Mouse (Mus musculus) gastrocnemius, adult 2 months (tissue): Measurements from ENCODE around the gene Mrpl23. TPM values are rescaled to one million over a fixed set of nuclear protein-coding genes. Genes with fewer than 3 reads are reported as not detected.

Experiments used
- DNase-seq: peaks from one replicate; pipeline ENCODE4 v3.0.0; 2022
- H3K27ac ChIP-seq: fragments of 200-600 bp; 2 replicates; pipeline ENCODE4 v1.8.1; 2022; ENCODE audit warnings: mild to moderate bottlenecking
- H3K4me3 ChIP-seq: fragments of 200-600 bp; 2 replicates; pipeline ENCODE4 v1.8.1; 2022; ENCODE audit warnings: mild to moderate bottlenecking, moderate library complexity
- CTCF ChIP-seq: fragments of 200-600 bp; IDR thresholded peaks from 2 replicates; pipeline ENCODE4 v1.8.1; 2022; ENCODE audit warnings: antibody characterized with exemption, mild to moderate bottlenecking, moderate library complexity
- intact Hi-C: fragments of 180-260 bp; cut with DNase I; formaldehyde crosslinking; loops from one replicate; pipeline ENCODE4 v1.15.1; 2025
- long read RNA-seq, 2 experiments: library from polyadenylated mRNA; stranded (forward); transcript quantifications; one replicate each; pipeline ENCODE4 v2.0.0; 2021
- total RNA-seq, 2 experiments: library from RNA; stranded (reverse); gene quantifications; 2 replicates each; pipeline ENCODE4 v1.2.3; 2021

The Mrpl23 gene
- total RNA-seq, result 1 to 10 TPM in 1 of 2 experiments, under 1 TPM in 1; 0.89 to 1.4 TPM
- long read RNA-seq, experiment 1, transcript Mrpl23-201 (5 exons, 692 nt), result major isoform, 80 of 93 reads
- long read RNA-seq, experiment 1, partial matches to known transcripts, result 7 of 93 reads
- long read RNA-seq, experiment 1, other reads (novel, unspliced or antisense), result 6 of 93 reads
- long read RNA-seq, experiment 2, transcript Mrpl23-201 (5 exons, 692 nt), result major isoform, 94 of 106 reads
- long read RNA-seq, experiment 2, partial matches to known transcripts, result 7 of 106 reads
- long read RNA-seq, experiment 2, other reads (novel, unspliced or antisense), result 5 of 106 reads

DNA sequence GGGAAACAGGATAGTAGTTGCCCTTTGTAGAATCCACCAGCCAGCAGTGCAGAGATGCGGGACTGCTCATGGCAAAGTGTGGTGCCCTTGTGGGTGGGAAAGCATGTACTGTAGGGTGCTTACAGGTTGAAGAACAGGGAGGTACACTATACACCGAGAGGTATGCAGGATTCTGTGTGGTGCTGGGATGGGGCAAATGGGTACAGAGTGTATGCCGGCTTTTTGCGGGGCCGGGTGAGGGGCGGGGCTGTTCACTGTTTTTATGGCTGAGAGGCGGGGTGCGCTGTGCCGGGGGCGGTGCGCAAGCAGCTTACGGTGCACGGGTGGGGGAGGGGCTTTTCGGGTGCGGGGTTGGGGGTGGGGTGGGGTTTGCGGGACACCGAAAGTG lies at the start of gene Mrpl23:
Mrpl23 (plus strand) TSS at position 16 of the 388 bp plus-strand sequence.
- no peak for DNase-seq
- Histone ChIP-seq H3K4me3 (peak within 1 kb of the TSS; percentile 98), H3K27ac (peak within 1 kb of the TSS; percentile 96)
- no peak for TF ChIP-seq CTCF
- intact Hi-C loops, result loop anchor here (2.0 to 5.0 kb wide), 2 partner anchors 52 to 215 kb away; no protein-coding TSS in a partner anchor

DNA sequence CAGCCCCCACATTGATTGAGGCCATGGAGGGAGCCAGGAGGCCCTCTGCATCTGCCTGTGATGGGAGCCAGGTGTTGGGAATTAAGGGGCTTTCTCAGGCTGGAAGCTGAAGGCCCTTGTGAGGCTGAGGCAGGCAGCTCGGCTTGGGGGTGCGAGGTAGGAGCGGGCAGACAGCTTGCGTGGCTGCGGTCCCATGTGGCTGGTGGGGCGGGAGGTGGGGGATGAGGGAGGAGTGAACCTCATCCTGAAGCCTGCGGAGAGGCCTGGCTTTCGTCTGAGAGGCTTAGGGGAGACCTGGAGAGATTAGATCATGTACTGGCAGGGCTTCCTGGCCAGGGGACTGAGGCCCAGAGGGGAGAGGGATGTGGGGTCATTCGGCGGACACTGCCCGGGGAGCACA lies 49.4 kb upstream of the Mrpl23 start:
- DNase-seq, result peak; percentile 76
- TF ChIP-seq CTCF, result no peak
- peak overlapping the region; percentile 98 for H3K27ac ChIP-seq
- H3K4me3 ChIP-seq, result peak overlapping the region; percentile 73
- intact Hi-C loops, result no loop called here

DNA sequence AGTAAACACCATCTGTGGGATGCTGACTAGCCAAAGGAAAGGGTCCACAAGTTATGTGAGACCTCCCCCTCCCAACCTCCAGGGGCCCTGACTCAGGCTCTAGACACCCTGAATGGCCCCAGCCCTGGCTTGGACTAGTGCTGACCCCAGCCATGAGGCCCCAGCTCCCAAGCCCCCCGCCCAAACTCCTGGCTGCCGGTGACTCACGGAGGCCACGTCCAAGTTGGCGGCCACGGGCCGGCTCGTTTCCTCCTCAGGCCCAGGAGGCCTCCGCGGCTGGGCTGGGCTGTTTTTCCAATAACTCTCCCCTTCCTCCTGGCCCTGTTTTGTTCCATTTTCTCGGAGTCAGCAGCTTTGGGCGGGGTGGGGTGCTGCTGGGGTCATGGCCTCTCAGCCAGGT lies 47.7 kb upstream of the Mrpl23 start:
- intact Hi-C loops, result loop anchor here (5.0 kb wide), 1 partner anchor 98 kb away; no protein-coding TSS in a partner anchor
- Histone ChIP-seq H3K27ac (peak overlapping the region; percentile 98), H3K4me3 (peak overlapping the region; percentile 38; the same call in 1 of the 2 replicates)
- DNase-seq, result peak; percentile 88
- no peak for TF ChIP-seq CTCF

DNA sequence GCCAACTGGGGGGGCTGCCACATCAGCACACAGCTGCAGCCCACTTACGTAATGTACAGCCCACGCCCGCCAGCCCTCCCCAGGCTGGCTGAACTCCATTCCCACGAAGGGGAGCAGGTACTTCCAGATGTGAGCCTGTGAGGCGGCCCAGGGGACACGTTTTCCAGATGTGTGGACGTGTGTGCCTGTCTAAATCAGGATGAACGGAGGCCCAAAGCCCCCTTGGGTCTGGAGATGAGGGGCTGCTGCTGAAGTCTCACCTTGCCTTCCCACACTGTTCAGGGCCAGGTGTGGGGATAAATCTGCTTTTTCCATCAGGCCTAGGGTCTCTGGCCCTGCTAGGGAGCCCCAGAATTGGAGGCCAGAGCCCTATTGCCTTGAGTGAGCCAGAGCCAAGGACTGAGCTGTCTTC lies 45.7 kb upstream of the Mrpl23 start:
- intact Hi-C loops, result loop anchor here (5.0 kb wide), 1 partner anchor 96 kb away; no protein-coding TSS in a partner anchor
- peak overlapping the region; percentile 4 for H3K4me3 ChIP-seq
- H3K27ac ChIP-seq, result peak overlapping the region; percentile 98
- no peak for TF ChIP-seq CTCF
- peak; percentile 68 for DNase-seq

DNA sequence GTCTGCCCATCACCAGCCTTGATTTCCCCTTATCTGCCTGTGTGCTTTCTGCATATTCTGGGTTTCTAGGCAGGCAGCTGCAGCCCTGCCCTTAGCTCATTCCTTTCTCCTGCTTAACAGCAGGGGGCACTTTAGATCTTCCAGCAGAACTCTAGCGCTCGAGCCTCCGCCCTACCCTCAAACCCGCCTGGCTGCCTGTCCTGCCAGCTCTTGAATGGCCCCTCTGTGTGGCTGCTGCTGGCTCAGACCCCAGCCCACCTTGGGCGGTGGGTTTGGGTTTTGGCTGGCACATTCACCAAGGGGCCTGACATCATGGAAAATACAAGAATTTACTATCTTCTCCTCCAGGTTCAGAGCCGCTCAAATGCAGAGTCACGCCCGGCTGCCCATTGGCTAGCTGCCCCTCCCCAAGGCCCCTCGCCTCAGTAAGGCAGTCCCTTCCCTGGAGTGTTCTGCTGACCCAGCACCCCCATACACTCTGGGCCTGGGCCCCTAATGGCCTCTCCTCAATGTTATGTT lies 45.1 kb upstream of the Mrpl23 start:
- peak; percentile 79 for DNase-seq
- Histone ChIP-seq H3K4me3 (peak overlapping the region; percentile 58), H3K27ac (peak overlapping the region; percentile 98)
- TF ChIP-seq CTCF, result peak; percentile 73
- intact Hi-C loops, result loop anchor here (5.0 kb wide), 1 partner anchor 95 kb away; no protein-coding TSS in a partner anchor

DNA sequence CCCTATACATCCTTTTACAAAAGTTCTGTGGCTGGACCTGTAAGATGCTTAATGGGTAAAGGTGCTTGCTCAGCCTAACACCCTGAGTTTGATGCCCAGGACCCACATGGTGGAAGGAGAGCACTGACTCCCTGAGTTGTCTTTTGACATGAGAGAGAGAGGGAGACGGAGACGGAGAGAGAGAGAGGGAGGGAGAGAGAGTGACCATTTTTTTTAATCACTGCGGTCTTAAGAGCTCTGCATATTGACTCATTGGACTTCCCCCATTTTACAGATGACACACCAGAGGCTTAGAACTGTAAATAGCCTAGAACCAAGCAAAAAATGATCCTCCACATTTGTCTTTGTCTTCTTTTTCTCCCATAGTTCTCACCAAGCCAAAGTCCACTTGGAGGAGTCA lies 44.4 kb upstream of the Mrpl23 start:
- intact Hi-C loops, result loop anchor here (5.0 kb wide), 1 partner anchor 94 kb away; no protein-coding TSS in a partner anchor
- peak overlapping the region; percentile 58; the same call in 1 of the 2 replicates for H3K4me3 ChIP-seq
- peak overlapping the region; percentile 98 for H3K27ac ChIP-seq
- DNase-seq, result no peak
- TF ChIP-seq CTCF, result no peak

DNA sequence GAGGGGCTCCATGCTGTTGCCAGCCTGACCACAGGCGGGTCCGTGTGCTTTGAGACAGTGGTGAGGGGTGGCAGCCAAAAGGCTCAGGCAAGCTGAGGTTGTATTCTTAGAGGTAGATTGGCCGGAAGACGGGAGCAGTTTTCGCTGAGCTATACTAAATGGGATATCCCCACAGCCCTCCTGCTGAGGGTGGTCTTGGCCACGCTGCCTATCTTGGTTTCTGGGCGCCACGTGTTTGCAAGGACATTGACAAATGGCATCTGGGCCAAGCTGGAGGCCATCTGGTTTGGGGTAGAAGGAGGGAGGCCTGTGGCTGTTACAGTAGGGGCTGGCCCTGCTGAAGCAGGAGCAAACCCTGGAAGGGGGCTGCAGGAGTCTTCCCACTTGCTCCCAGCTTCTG lies 39.0 kb upstream of the Mrpl23 start:
- H3K27ac ChIP-seq, result peak overlapping the region; percentile 98
- H3K4me3 ChIP-seq, result peak overlapping the region; percentile 74
- DNase-seq, result peak; percentile 85
- intact Hi-C loops, result no loop called here
- TF ChIP-seq CTCF, result no peak

DNA sequence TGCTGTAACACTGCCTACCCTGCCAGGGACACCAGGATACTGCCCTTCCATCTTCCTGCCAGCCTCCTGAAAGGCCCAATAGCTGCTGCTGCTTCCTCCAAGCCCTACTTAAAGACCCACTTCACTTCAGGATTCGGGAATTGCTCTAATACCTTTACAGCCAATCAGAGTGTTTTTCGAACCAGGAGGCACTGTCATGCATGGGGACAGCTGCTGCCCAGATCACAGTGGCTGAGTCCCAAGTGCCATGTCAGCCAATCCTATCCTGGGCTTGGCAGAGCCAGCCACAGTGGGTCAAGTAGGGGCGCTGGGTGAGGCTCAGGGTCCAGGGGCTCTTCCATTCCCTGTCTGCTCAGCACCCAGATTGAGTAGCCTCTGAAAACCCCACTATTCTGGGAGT lies 36.3 kb upstream of the Mrpl23 start:
- Histone ChIP-seq H3K4me3 (peak overlapping the region; percentile 74), H3K27ac (peak overlapping the region; percentile 98)
- no peak for TF ChIP-seq CTCF
- peak; percentile 92 for DNase-seq
- intact Hi-C loops, result loop anchor here (1.0 to 2.0 kb wide), 2 partner anchors 55 to 161 kb away; partner anchors contain the start of gene Tnni2

DNA sequence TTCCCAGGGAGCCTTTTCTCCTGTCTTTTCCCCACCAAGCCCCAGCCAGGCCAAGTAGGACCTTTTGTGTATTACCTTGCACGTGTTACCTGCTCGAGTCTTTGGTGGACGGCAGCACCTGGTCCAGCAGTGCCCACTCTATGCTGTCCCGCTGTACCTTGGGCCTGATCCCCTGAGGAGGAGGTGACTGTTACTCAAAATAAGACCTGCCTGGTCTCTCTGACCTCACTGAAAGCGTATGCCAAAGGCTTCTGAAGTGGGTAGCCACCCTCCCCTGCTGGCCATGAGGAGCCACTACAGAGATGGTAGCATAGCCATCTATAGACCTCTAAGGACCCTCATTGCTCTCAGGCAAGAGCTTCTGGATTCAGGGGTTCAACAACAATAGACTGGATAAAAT lies 35.7 kb upstream of the Mrpl23 start:
- peak; percentile 81 for DNase-seq
- intact Hi-C loops, result loop anchor here (1.0 to 2.0 kb wide), 2 partner anchors 55 to 162 kb away; partner anchors contain the start of gene Tnni2
- peak; percentile 86 for TF ChIP-seq CTCF
- peak overlapping the region; percentile 74 for H3K4me3 ChIP-seq
- H3K27ac ChIP-seq, result peak overlapping the region; percentile 98

DNA sequence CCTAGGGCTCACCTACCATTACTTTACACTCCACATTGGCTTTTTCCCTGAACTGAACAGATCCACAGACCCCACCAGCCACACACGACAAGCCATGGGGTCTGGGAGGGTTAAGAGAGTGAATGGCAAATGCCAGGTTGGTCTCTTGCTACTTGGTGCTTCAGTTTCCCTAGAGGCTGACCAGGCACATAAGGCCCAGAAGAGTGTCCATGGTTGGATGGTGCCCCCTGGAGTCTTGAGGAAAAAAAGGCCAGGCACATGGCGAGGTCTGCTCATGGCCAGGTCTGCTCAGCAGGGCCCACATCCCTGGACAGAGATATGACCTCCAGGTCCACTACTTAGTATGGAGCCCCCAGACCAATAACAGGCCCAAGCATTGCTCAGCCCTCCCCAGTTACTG lies 34.7 kb upstream of the Mrpl23 start:
- H3K4me3 ChIP-seq, result peak overlapping the region; percentile 74
- intact Hi-C loops, result loop anchor here (2.0 kb wide), 1 partner anchor 163 kb away; no protein-coding TSS in a partner anchor
- H3K27ac ChIP-seq, result peak overlapping the region; percentile 98
- DNase-seq, result peak; percentile 87
- peak; percentile 76 for TF ChIP-seq CTCF

DNA sequence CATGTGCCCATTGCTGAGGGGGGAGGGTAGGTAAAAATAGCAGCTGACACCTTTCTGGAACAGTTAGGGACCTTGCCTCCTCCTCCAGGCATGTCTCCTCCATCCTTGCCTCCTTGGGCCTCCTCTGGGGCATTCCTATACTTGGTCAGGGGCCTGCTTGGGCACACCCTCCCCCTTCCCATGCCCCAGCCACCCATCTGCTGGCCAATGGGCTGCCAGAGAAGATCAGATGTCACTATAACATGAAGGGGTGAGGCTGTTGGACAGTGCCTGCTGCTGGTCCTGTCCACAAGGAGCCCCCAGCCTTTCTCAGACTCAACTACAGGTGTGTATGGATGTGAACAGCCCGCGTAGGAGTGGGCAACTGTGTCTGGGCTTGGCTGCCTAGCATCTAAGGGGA lies 33.9 kb upstream of the Mrpl23 start, which contains the start of gene Tnnt3:
Tnnt3 (plus strand) TSS at position 262 of the 400 bp plus-strand sequence.
- TF ChIP-seq CTCF, result no peak
- Histone ChIP-seq H3K27ac (peak within 1 kb of the TSS; percentile 98), H3K4me3 (peak within 1 kb of the TSS; percentile 86)
- intact Hi-C loops, result no loop called here
- peak; percentile 91 for DNase-seq

DNA sequence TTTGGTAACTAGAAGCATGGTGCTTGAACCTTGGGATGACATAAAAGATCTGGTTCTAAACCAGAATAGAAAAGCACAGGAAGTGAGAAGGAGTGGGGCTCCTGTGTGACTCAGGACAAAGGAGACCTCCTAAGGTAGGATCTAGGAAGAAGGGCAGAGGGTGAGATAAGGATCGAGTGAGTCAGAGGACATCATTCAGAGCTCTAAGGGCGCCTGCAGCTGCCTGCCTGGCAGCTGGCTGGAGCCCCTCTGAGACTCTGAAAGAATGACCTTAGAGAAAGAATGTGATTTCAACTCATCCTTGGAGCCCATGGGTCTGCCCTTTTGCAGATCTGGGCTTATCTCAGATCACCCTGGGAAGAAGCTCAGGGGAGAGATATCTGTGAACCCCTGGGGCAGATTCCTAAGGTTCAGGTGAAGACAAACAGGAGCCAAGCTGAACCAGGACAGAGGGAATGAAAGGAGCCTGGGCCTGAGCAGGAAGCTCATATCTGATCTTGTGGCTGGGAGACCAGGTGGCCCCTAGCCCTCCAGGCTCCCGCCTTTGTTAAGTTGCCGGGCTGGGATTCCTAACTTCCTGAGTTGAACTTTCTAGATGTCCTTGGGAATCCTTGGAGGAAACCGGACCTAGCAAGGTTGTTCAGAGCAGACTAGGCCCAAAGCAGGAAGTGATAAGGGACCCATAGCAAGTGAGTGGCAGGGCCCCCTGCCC lies 33.3 kb upstream of the Mrpl23 start:
- TF ChIP-seq CTCF, result no peak
- intact Hi-C loops, result no loop called here

More for the DNA sequence above, 33.3 kb upstream of the Mrpl23 start:
- H3K27ac ChIP-seq, result peak overlapping the region; percentile 98
- DNase-seq, result no peak
- peak overlapping the region; percentile 86 for H3K4me3 ChIP-seq
